Mouse (Mus musculus): ENCODE data around the gene Txk. TPM values are rescaled to one million over a fixed set of nuclear protein-coding genes. Genes with fewer than 3 reads are reported as not detected.

The Txk gene
- polyA plus RNA-seq, 1 experiment from 2014 or later: 0.03 TPM

- no peak overlapping the region for H3K27ac ChIP-seq (replicated peaks; ENCODE audit: low read depth, low read length)
- DNase-seq (ENCODE audit: low spot score) (no peak), ATAC-seq (ENCODE audit: insufficient number of reproducible peaks, low FRiP score, low TSS enrichment, low read depth) (no peak)
- no peaks in the 10 kb centered on the region for H3K36me3 ChIP-seq (ENCODE audit: control insufficient read depth, insufficient read depth, low read length)
- H3K4me3 ChIP-seq (ENCODE audit: low read depth, low read length): no peak overlapping the region
- H3K27me3 ChIP-seq (ENCODE audit: control insufficient read depth, insufficient read depth, low read length): no peaks in the 10 kb centered on the region
- WGBS: 90% methylated on average over 7 of the region's 7 CpGs
- H3K4me1 ChIP-seq (ENCODE audit: control insufficient read depth, insufficient read depth, low read length): no peaks in the 10 kb centered on the region
- H3K9me3 ChIP-seq (ENCODE audit: control insufficient read depth, low read length): no peaks in the 10 kb centered on the region
- no peak overlapping the region for H3K9ac ChIP-seq (ENCODE audit: low read length)
- no peak overlapping the region for H3K4me2 ChIP-seq (ENCODE audit: low read depth, severe bottlenecking)
Observed at GRCm38 (mm10) chr5:72783123-72783522, 30.5 kb upstream of the Txk start.

- H3K27me3 ChIP-seq (ENCODE audit: control insufficient read depth, insufficient read depth, low read length): no peaks in the 10 kb centered on the region
- 84% methylated on average over 11 of the region's 11 CpGs for WGBS
- H3K27ac ChIP-seq (replicated peaks; ENCODE audit: low read depth, low read length): no peak overlapping the region
- no peaks in the 10 kb centered on the region for H3K4me1 ChIP-seq (ENCODE audit: control insufficient read depth, insufficient read depth, low read length)
- DNase-seq (ENCODE audit: low spot score): no peak
- H3K36me3 ChIP-seq (ENCODE audit: control insufficient read depth, insufficient read depth, low read length): no peaks in the 10 kb centered on the region
- H3K4me2 ChIP-seq (ENCODE audit: low read depth, severe bottlenecking): no peak overlapping the region
- no peaks in the 10 kb centered on the region for H3K9me3 ChIP-seq (ENCODE audit: control insufficient read depth, low read length)
- no peak overlapping the region for H3K9ac ChIP-seq (ENCODE audit: low read length)
- no peak for ATAC-seq (ENCODE audit: insufficient number of reproducible peaks, low FRiP score, low TSS enrichment, low read depth)
- H3K4me3 ChIP-seq (ENCODE audit: low read depth, low read length): no peak overlapping the region
Observed at GRCm38 (mm10) chr5:72781776-72782175, 29.2 kb upstream of the Txk start.

GRCm38 (mm10) chr5:72776595-72776994 is 24.0 kb upstream of the Txk start:
- no peak overlapping the region for H3K27ac ChIP-seq (replicated peaks; ENCODE audit: low read depth, low read length)
- H3K4me3 ChIP-seq (ENCODE audit: low read depth, low read length): no peak overlapping the region
- H3K27me3 ChIP-seq (ENCODE audit: control insufficient read depth, insufficient read depth, low read length): no peaks in the 10 kb centered on the region
- H3K9ac ChIP-seq (ENCODE audit: low read length): no peak overlapping the region
- 88% methylated on average over 2 of the region's 2 CpGs for WGBS
- H3K36me3 ChIP-seq (ENCODE audit: control insufficient read depth, insufficient read depth, low read length): no peaks in the 10 kb centered on the region
- DNase-seq (ENCODE audit: low spot score) (no peak), ATAC-seq (ENCODE audit: insufficient number of reproducible peaks, low FRiP score, low TSS enrichment, low read depth) (no peak)
- no peak overlapping the region for H3K4me2 ChIP-seq (ENCODE audit: low read depth, severe bottlenecking)
- H3K9me3 ChIP-seq (ENCODE audit: control insufficient read depth, low read length): no peaks in the 10 kb centered on the region
- no peaks in the 10 kb centered on the region for H3K4me1 ChIP-seq (ENCODE audit: control insufficient read depth, insufficient read depth, low read length)

- DNase-seq (ENCODE audit: low spot score): no peak
- Histone ChIP-seq H3K4me2 (ENCODE audit: low read depth, severe bottlenecking) (no peak overlapping the region), H3K36me3 (ENCODE audit: control insufficient read depth, insufficient read depth, low read length) (no peaks in the 10 kb centered on the region), H3K27me3 (ENCODE audit: control insufficient read depth, insufficient read depth, low read length) (no peaks in the 10 kb centered on the region), H3K4me3 (ENCODE audit: low read depth, low read length) (no peak overlapping the region), H3K27ac (replicated peaks; ENCODE audit: low read depth, low read length) (no peak overlapping the region), H3K4me1 (ENCODE audit: control insufficient read depth, insufficient read depth, low read length) (peaks cover 2% of the 10 kb centered on the region; the same call in 1 of the 2 replicates), H3K9me3 (ENCODE audit: control insufficient read depth, low read length) (no peaks in the 10 kb centered on the region), H3K9ac (ENCODE audit: low read length) (no peak overlapping the region)
- WGBS: 76% methylated on average over 2 of the region's 2 CpGs
- ATAC-seq (ENCODE audit: insufficient number of reproducible peaks, low FRiP score, low TSS enrichment, low read depth): no peak
Observed at GRCm38 (mm10) chr5:72776127-72776526, 23.6 kb upstream of the Txk start.

GRCm38 (mm10) chr5:72769841-72770240 is 17.3 kb upstream of the Txk start:
- no peaks in the 10 kb centered on the region for H3K27me3 ChIP-seq (ENCODE audit: control insufficient read depth, insufficient read depth, low read length)
- H3K4me3 ChIP-seq (ENCODE audit: low read depth, low read length): no peak overlapping the region
- no peak overlapping the region for H3K4me2 ChIP-seq (ENCODE audit: low read depth, severe bottlenecking)
- 42% methylated on average over 6 of the region's 6 CpGs for WGBS
- H3K4me1 ChIP-seq (ENCODE audit: control insufficient read depth, insufficient read depth, low read length): peaks cover 2% of the 10 kb centered on the region; the same call in 1 of the 2 replicates
- no peaks in the 10 kb centered on the region for H3K9me3 ChIP-seq (ENCODE audit: control insufficient read depth, low read length)
- ATAC-seq (ENCODE audit: insufficient number of reproducible peaks, low FRiP score, low TSS enrichment, low read depth) (no peak), DNase-seq (ENCODE audit: low spot score) (no peak)
- no peak overlapping the region for H3K27ac ChIP-seq (replicated peaks; ENCODE audit: low read depth, low read length)
- no peak overlapping the region for H3K9ac ChIP-seq (ENCODE audit: low read length)
- no peaks in the 10 kb centered on the region for H3K36me3 ChIP-seq (ENCODE audit: control insufficient read depth, insufficient read depth, low read length)

- Histone ChIP-seq H3K27me3 (ENCODE audit: control insufficient read depth, insufficient read depth, low read length) (no peaks in the 10 kb centered on the region), H3K4me3 (ENCODE audit: low read depth, low read length) (no peak overlapping the region), H3K9ac (ENCODE audit: low read length) (no peak overlapping the region), H3K4me2 (ENCODE audit: low read depth, severe bottlenecking) (no peak overlapping the region), H3K36me3 (ENCODE audit: control insufficient read depth, insufficient read depth, low read length) (no peaks in the 10 kb centered on the region), H3K9me3 (ENCODE audit: control insufficient read depth, low read length) (no peaks in the 10 kb centered on the region), H3K4me1 (ENCODE audit: control insufficient read depth, insufficient read depth, low read length) (no peaks in the 10 kb centered on the region), H3K27ac (replicated peaks; ENCODE audit: low read depth, low read length) (no peak overlapping the region)
- DNase-seq (ENCODE audit: low spot score) (no peak), ATAC-seq (ENCODE audit: insufficient number of reproducible peaks, low FRiP score, low TSS enrichment, low read depth) (no peak)
- 92% methylated on average over 5 of the region's 5 CpGs for WGBS
Observed at GRCm38 (mm10) chr5:72763546-72763945, 11.0 kb upstream of the Txk start.

- no peak for DNase-seq (ENCODE audit: low spot score)
- WGBS: 83% methylated on average over 3 of the region's 3 CpGs
- Histone ChIP-seq H3K9me3 (ENCODE audit: control insufficient read depth, low read length) (no peaks in the 10 kb centered on the region), H3K27me3 (ENCODE audit: control insufficient read depth, insufficient read depth, low read length) (no peaks in the 10 kb centered on the region), H3K27ac (replicated peaks; ENCODE audit: low read depth, low read length) (no peak overlapping the region), H3K4me2 (ENCODE audit: low read depth, severe bottlenecking) (no peak overlapping the region), H3K9ac (ENCODE audit: low read length) (no peak overlapping the region), H3K36me3 (ENCODE audit: control insufficient read depth, insufficient read depth, low read length) (no peaks in the 10 kb centered on the region), H3K4me3 (ENCODE audit: low read depth, low read length) (no peak overlapping the region), H3K4me1 (ENCODE audit: control insufficient read depth, insufficient read depth, low read length) (no peaks in the 10 kb centered on the region)
- ATAC-seq (ENCODE audit: insufficient number of reproducible peaks, low FRiP score, low TSS enrichment, low read depth): no peak
Observed at GRCm38 (mm10) chr5:72763025-72763424, 10.4 kb upstream of the Txk start.

- no peak overlapping the region for H3K27ac ChIP-seq (replicated peaks; ENCODE audit: low read depth, low read length)
- ATAC-seq (ENCODE audit: insufficient number of reproducible peaks, low FRiP score, low TSS enrichment, low read depth) (no peak), DNase-seq (ENCODE audit: low spot score) (no peak)
- no peaks in the 10 kb centered on the region for H3K36me3 ChIP-seq (ENCODE audit: control insufficient read depth, insufficient read depth, low read length)
- H3K27me3 ChIP-seq (ENCODE audit: control insufficient read depth, insufficient read depth, low read length): no peaks in the 10 kb centered on the region
- H3K9ac ChIP-seq (ENCODE audit: low read length): no peak overlapping the region
- H3K9me3 ChIP-seq (ENCODE audit: control insufficient read depth, low read length): no peaks in the 10 kb centered on the region
- no peaks in the 10 kb centered on the region for H3K4me1 ChIP-seq (ENCODE audit: control insufficient read depth, insufficient read depth, low read length)
- H3K4me3 ChIP-seq (ENCODE audit: low read depth, low read length): no peak overlapping the region
- H3K4me2 ChIP-seq (ENCODE audit: low read depth, severe bottlenecking): no peak overlapping the region
- 91% methylated on average over 5 of the region's 5 CpGs for WGBS
Observed at GRCm38 (mm10) chr5:72761758-72762157, 9.2 kb upstream of the Txk start.

- Histone ChIP-seq H3K4me3 (ENCODE audit: low read depth, low read length) (no peak overlapping the region), H3K9ac (ENCODE audit: low read length) (no peak overlapping the region), H3K36me3 (ENCODE audit: control insufficient read depth, insufficient read depth, low read length) (no peaks in the 10 kb centered on the region), H3K4me1 (ENCODE audit: control insufficient read depth, insufficient read depth, low read length) (no peaks in the 10 kb centered on the region), H3K9me3 (ENCODE audit: control insufficient read depth, low read length) (no peaks in the 10 kb centered on the region), H3K27ac (replicated peaks; ENCODE audit: low read depth, low read length) (no peak overlapping the region), H3K27me3 (ENCODE audit: control insufficient read depth, insufficient read depth, low read length) (no peaks in the 10 kb centered on the region), H3K4me2 (ENCODE audit: low read depth, severe bottlenecking) (no peak overlapping the region)
- WGBS: 63% methylated on average over 5 of the region's 5 CpGs
- DNase-seq (ENCODE audit: low spot score) (no peak), ATAC-seq (ENCODE audit: insufficient number of reproducible peaks, low FRiP score, low TSS enrichment, low read depth) (no peak)
Observed at GRCm38 (mm10) chr5:72761237-72761636, 8.7 kb upstream of the Txk start.
